Mouse (Mus musculus) heart, postnatal 10 days (tissue): ENCODE results near the gene Pyroxd1. TPM values are rescaled to one million over a fixed set of nuclear protein-coding genes. Genes with fewer than 3 reads are reported as not detected.
A peak's percentile ranks its signal among the peaks of the same experiment; 100 is the strongest.

Experiments used
- DNase-seq, 2 experiments: peaks; one replicate each; pipeline ENCODE4 v3.0.0; 2021
- intact Hi-C: fragments of 180-260 bp; cut with DNase I; formaldehyde crosslinking; loops from one replicate; pipeline ENCODE4 v1.15.1; 2025
- total RNA-seq, 2 experiments: library from RNA; stranded (reverse); gene quantifications; 2 replicates each; pipeline ENCODE4 v1.2.3; 2021

Pyroxd1 gene
- total RNA-seq, 2 experiments from 2014 or later: 9.5 to 12.4 TPM

GRCm38 (mm10) chr6:142367565-142367964, 22.1 kb downstream of the Pyroxd1 start:
- no peak for DNase-seq
- intact Hi-C loops: no loop called here

- no peak for DNase-seq
- intact Hi-C loops: no loop called here
Measured at GRCm38 (mm10) chr6:142369568-142369967, 24.1 kb downstream of the Pyroxd1 start.

DNA sequence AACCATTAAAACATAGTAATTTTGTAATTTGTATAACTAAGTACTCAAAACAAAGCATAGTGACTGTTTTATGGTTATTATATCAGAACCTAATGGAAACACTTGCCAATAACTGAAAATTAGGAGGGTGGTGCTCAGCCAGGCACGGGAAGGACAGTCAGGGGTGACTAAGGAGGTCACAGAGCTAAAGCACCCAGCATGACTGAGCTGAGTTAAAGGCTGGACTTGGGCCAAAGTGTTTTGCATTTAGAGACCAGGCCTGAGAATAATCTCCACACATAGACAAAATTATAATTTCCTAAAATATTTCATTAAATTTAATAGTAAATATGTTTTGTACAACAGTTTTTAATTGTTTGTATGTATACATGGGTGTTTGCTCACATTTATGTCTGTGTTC, 31.6 kb downstream of the Pyroxd1 start:
- intact Hi-C loops: no loop called here

DNA sequence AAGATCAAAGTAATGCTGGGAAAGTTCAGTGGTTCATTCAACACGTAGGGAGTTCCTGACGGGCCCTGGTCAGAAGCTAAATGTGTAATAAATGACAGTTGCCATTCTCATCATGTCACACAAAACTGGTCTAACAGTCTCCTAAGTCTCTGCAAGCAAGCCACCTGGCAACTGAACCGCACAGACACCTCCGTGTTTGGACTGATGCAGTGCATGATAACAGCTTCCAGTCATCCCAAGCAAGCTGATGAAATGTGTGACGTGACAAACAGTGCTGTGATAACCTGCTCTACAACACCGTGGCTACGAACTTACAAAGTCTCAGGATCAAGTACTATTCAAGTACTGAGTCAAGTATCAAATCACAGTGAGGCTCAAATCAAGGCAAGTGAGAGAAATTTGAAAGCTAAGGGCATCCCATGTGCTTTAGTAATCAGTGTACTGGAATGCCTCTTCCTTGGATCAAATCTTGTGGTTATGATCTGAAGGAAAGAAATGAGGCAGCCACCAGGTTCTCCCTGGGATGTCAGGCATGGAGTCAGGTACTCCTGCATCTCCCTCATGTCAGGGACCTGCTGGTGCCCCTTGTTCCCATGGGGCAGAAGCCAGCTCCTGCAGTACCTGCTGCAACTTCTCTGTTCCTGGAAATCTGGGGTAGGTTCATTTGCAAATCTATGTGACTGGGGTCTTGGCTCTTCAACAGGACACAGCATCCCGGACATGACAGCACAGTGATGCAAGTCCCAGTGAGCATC, 33.3 kb downstream of the Pyroxd1 start:
- DNase-seq: no peak
- intact Hi-C loops: no loop called here

More for the DNA sequence above, 31.6 kb downstream of the Pyroxd1 start:
- no peak for DNase-seq

- intact Hi-C loops: loop anchor here (10.0 kb wide), 1 partner anchor 375 kb away; the partner anchor contains the start of gene Cmas
- DNase-seq: no peak
Measured at GRCm38 (mm10) chr6:142379961-142380360, 34.5 kb downstream of the Pyroxd1 start.

DNA sequence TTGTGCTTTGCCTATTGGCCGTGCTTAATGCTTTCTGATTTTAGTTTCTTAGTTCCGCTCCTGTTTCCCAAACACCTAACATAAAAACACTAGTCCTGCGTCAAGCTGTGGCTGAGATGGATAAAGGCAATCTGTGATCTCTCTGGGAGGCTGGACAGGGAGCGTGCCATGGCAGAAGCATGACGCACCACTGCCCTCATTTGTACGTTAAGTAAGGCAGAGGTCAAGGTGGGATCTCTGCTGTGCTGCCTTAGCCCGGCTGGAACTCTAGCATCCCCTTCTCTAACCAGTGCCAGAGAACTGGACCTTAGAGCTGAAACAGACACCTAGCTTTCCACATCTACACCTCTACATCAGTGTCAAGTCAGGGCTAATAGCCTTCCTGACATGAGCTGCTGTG, 36.2 kb downstream of the Pyroxd1 start:
- intact Hi-C loops: loop anchor here (10.0 kb wide), 1 partner anchor 373 kb away; the partner anchor contains the start of gene Cmas
- DNase-seq: no peak

DNA sequence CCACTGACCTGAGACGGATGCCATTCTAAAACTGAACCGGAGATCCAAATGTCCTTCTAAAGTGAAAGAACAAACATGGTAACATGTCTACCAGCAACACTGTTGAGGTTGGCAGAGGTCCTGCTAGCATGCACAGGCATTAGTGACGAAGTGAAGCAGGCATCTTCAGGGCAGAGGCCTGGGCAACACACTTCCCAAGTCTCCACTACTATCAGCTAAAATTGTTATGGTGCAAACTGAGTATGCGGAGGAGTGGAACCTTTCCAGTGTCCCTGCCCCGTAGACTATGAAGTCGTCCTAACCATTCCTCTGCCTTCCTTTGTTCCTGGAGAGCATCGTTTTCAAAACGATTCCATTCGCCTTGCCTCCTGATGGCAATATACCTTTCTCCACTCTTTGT, 39.1 kb downstream of the Pyroxd1 start:
- DNase-seq: no peak
- intact Hi-C loops: loop anchor here (10.0 kb wide), 1 partner anchor 370 kb away; the partner anchor contains the start of gene Cmas

- intact Hi-C loops: loop anchor here (5.0 to 10.0 kb wide), 3 partner anchors 39 to 368 kb away; partner anchors contain the start of genes Cmas and Pyroxd1
- DNase-seq: no peak
Measured at GRCm38 (mm10) chr6:142386285-142387010, 41.0 kb downstream of the Pyroxd1 start.

- intact Hi-C loops: loop anchor here (5.0 to 10.0 kb wide), 3 partner anchors 40 to 368 kb away; partner anchors contain the start of genes Cmas and Pyroxd1
- DNase-seq: peak; percentile 99
Measured at GRCm38 (mm10) chr6:142387011-142387754, 41.7 kb downstream of the Pyroxd1 start, which contains the start of the genes Recql and Golt1b. TSS of gene Recql (minus strand) at chr6:142387087. TSS of gene Golt1b (plus strand) at chr6:142387221.

DNA sequence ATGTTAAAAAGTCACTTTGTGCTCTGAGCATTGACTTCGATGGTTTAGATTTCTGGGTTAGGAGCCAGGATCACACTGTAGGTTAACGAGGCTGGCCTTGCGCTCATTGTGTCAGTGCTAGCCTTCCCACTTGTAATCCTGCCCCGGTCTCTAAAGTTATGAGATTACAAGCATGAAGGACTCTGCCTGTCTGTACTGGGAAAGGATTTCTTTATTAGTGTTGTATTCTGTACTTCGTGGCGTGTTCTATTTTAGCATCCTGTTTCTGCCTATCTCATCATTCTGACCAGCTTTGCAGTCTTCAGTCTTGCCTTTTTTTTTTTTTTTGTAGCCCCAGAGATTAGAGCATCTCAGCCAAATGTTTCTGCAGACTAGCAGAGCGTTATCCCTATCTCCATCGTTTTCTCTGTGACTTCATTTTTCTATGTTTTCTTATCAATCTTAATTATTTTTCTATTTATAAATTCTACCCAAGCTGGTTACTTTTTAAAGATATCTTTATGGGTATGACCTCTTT, 42.4 kb downstream of the Pyroxd1 start:
- no peak for DNase-seq
- intact Hi-C loops: loop anchor here (5.0 to 10.0 kb wide), 3 partner anchors 41 to 367 kb away; partner anchors contain the start of genes Cmas and Pyroxd1

DNA sequence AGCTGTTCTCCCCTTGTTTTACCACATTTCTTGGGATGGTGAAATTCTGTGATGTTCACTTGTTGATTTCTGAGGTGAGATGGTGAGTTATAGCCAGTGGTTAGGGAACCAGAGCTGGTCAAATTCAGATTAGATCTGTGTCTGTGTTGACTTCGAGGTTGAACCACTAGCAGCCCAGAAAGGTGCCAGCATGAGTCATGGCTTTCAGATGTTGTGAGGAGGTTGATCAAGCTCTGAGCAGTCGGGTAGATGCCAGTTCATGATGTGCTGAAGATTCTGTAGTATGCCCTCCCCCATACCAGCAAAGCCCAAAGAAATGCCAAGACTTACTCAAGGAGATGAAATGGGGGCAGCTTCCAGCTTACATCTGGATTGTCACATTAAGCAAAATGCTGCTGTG, 43.6 kb downstream of the Pyroxd1 start:
- intact Hi-C loops: loop anchor here (5.0 to 10.0 kb wide), 3 partner anchors 42 to 366 kb away; partner anchors contain the start of genes Cmas and Pyroxd1
- DNase-seq: no peak

- DNase-seq: no peak
- intact Hi-C loops: no loop called here
Measured at GRCm38 (mm10) chr6:142392312-142392711, 46.9 kb downstream of the Pyroxd1 start.

DNA sequence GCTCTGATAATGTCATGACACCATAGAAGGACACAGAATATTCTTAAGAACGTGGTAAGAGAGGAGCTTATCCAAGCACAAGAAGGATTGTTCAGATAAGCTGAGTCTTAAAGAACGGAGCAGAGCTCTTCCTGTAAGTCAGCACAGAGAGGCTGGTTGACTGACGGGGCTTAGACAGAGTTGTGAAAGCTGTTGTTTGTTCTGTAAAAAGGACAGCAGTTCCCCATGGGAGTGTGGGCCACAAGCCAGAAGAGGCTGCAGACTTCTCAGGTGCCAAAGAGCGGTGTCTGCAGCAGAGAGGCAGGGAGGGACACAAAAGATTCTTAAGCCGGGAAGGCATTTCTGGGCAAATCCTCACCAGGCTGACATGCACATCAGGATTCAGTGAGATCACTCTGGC, 49.2 kb downstream of the Pyroxd1 start:
- peak; percentile 11 to 16 for DNase-seq
- intact Hi-C loops: no loop called here

- intact Hi-C loops: no loop called here
- DNase-seq: no peak
Measured at GRCm38 (mm10) chr6:142395756-142396155, 50.3 kb downstream of the Pyroxd1 start.

DNA sequence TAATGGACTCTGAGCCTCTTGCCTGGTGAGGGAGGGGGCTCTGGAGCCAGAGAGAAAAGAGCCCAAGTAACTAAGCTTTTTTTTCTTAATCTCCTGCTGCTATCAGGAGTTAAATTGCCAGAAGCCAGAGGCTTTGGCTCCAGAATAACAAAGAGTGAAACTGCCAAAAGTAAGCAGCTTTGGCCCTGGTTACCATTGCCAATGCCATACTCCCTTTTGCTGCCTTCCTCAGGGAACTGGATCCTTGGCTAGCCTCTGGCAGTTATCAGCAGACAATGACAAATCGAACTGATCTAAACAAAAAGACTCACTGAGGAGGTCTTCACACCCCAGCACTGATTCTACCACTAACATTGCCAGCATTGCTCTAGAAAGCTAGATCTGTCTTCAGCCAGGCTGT, 65.7 kb downstream of the Pyroxd1 start:
- DNase-seq: no peak
- intact Hi-C loops: no loop called here

Other genes with a start within 250 kb of the Pyroxd1 start
- under 1 TPM in 1 of 2 experiments, not detected in 1; 0.67 TPM for gene Slco1a6, start 137.1 kb upstream of the Pyroxd1 start, total RNA-seq
- gene Iapp, start 47.2 kb upstream of the Pyroxd1 start, total RNA-seq: not detected
- gene Slco1a5, start 22.7 kb upstream of the Pyroxd1 start, total RNA-seq: not detected
- 10 to 100 TPM; 10.7 to 13.0 TPM for gene Recql, start 41.4 kb downstream of the Pyroxd1 start, total RNA-seq
- 10 to 100 TPM; 22.2 to 25.1 TPM for gene Golt1b, start 41.6 kb downstream of the Pyroxd1 start, total RNA-seq
- not detected for gene Spx, start 67.8 kb downstream of the Pyroxd1 start, total RNA-seq
- gene Gys2, start 127.5 kb downstream of the Pyroxd1 start, total RNA-seq: under 1 TPM in 1 of 2 experiments, not detected in 1; 0.19 TPM
- 1,000 to 10,000 TPM; 1,648 to 1,721 TPM for gene Ldhb, start 162.3 kb downstream of the Pyroxd1 start, total RNA-seq
- 10 to 100 TPM; 40.4 to 46.7 TPM for gene Kcnj8, start 226.0 kb downstream of the Pyroxd1 start, total RNA-seq